Mouse (Mus musculus) adipocyte (in vitro differentiated cells): Measurements from ENCODE around the gene Mrpl42.
A peak's percentile ranks its signal among the peaks of the same experiment; 100 is the strongest.
"Not testable (repeated sequence)": the region's sequence is repeated elsewhere in the genome, so short reads cannot be mapped to it uniquely, and the experiment has no call there.

ENCODE experiments used
- DNase-seq: peaks from one replicate; pipeline ENCODE4 v3.0.0-alpha.2; 2016; ENCODE audit warnings: low spot score

Gene Mrpl42

GRCm38 (mm10) chr10:95501463-95502081 lies at the start of gene Mrpl42:
Gene Mrpl42 (minus strand): TSS chr10:95501940.
- peak; percentile 82 for DNase-seq

DNA sequence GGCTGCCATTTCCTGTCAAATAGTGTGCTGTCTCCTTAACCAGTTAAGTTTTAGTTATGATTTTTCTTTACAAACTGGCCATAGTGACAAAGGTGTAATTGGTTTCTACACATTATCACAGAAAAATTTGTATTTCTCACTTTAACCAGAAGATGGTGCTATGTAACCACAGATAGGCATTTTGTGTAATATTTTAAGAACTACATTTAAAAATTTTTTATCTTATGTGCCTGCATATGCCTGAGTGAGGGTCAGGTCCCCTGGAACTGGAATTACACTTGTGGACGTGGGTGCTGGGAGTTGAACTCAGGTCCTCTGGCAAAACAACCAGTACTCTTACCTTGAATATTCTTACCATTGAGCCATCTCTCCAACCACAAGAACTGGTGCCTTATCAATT lies 48.8 kb upstream of the Mrpl42 start:
- peak; percentile 58 for DNase-seq

- DNase-seq = not testable (repeated sequence)
Observed at GRCm38 (mm10) chr10:95549080-95549479, 47.3 kb upstream of the Mrpl42 start.

GRCm38 (mm10) chr10:95548154-95548826 lies 46.5 kb upstream of the Mrpl42 start:
- DNase-seq = peak; percentile 47

DNA sequence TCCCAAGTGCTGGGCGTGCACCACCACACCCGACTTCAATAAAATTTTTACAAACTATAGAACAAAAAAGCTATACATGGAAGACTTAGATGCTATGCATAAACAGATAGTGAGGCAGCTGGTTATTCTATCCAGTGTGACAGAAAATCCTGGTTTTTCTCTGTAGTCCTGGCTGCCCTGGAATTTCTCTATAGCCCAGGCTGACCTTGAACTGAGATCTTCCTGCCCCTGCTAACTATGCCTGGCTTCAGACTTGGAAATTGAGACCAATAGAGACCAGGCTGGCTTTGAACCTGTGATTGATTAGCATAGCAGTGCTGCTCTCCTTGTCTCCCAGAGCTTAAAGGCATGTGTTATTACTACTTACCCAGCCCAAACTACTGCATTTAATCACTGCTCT lies 44.4 kb upstream of the Mrpl42 start:
- no peak for DNase-seq

GRCm38 (mm10) chr10:95545051-95545450 lies 43.3 kb upstream of the Mrpl42 start:
- DNase-seq = peak; percentile 40

DNA sequence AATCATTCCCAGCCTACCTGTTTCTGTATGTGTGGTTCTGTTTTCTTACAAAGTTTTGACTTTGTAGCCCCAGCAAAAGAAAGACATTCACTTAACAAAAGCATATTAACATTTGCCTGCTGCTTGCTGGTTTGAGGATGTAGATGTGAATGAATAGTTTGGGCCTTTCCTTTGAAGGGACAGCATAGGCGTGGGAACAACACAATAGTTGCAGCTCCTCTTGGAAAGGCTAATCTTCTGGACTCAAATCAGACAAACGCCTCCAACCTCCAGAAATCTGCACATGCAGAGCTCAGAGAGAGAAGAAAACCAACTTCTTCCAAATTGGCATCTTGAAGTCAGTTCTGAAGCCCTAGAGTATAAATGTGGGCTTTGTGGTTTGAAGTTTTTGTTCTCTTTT lies 42.9 kb upstream of the Mrpl42 start:
- DNase-seq = no peak

DNA sequence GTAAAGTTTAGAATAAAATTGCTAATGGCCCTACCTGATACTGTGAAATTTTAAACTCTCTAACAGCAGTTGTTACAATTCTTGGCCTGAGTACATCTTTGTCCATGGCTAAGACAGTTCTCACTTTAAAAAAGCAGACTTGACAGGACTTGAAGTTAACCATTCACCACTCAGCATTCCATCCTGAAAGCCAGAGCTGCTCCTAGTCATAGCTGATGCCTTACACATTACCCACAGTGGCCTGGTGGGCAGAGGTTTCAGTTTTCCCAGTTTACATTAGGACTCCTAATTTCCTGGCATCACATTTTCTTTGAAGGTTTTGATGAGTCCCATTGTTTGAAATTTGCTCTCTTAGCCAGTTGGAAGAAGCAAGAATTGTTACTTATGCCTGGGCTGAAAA lies 42.3 kb upstream of the Mrpl42 start:
- no peak for DNase-seq

DNA sequence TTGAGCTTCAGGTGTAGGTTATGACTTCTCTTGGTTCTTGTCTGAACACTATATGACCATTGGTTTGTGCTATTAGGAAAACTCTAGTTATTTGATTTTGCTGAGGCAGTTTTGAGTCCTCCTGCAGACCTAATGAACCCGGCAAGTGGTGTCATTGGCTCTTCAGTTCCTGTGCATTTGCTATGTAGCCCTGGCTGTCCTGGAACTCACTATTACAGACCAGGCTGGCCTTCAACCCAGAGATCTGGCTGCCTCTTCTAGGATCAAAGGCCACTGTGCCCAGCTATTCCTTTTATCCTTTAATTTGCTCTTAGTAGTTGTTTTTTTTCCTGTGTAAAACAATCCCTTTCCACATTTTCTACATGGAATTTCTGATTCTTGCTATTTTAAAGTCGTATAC lies 41.6 kb upstream of the Mrpl42 start:
- DNase-seq = no peak

DNA sequence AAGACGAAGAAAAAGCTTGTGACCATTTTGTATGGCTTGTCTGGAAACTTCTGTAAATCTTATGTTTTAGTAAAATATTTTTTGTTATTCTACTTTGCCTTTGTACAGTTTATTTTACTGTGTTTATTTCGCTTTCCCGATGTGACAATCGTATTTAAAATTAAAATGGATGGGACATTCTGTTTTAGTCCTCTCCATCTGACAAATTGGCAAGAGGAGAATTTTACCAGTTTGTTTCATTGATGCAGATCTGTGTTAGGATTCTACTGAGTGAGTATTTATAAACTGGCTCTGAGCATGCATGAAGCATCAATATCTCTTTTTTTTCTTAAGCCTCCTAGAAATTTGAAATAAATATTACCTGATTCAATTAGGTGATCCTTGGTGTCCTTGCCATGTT lies 41.2 kb upstream of the Mrpl42 start:
- DNase-seq = no peak

GRCm38 (mm10) chr10:95539841-95540240 lies 38.1 kb upstream of the Mrpl42 start:
- no peak for DNase-seq

GRCm38 (mm10) chr10:95539260-95539659 lies 37.5 kb upstream of the Mrpl42 start:
- no peak for DNase-seq

DNA sequence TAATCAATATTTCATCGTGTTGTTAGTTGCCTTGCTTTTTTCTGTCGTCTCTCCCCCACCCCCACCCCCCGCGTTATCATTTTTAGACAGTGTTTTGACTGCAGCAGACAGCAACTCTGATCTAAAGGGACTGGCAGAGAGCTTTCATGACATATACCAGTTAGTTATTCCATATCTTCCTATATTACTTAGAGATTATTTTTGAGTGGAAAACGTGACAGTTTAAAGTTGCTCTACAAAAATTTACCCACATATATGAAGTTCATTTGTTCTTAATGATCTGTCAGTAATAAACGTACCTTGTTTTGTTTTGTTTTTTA lies 34.4 kb upstream of the Mrpl42 start:
- DNase-seq = no peak

DNA sequence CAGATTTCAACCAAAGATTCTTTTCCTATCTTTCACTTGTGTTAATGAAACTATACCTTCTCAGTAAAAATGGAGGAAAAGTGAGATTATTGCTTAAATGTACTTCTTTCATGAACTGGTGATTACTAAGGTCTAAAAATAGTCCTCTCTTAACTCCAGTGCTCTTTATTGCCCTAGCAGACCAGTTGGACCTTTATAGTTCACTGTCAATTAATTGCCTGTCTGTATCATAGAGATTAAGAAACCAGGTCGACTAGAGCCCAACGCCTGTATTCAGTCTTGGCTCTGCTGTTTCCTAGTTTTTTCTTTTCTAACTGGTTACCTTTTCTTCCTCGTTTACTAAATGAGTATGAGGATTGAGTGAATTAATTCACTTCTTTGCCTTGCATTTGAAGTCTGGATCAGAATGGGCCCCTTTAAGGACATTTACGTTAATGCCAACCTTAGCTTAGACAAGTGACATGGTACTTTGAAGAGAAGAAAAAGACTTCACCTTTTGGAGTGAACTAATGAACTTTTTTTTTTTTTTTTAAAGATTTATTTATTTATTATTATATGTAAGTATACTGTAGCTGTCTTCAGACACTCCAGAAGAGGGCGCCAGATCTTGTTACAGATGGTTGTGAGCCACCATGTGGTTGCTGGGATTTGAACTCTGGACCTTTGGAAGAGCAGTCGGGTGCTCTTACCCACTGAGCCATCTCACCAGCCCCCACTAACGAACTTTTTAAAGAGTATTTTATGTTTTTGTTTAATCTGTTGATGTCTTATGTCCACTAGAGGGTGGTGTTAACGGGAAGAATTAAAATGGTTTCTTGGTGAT lies 33.9 kb upstream of the Mrpl42 start:
- DNase-seq = no peak

DNA sequence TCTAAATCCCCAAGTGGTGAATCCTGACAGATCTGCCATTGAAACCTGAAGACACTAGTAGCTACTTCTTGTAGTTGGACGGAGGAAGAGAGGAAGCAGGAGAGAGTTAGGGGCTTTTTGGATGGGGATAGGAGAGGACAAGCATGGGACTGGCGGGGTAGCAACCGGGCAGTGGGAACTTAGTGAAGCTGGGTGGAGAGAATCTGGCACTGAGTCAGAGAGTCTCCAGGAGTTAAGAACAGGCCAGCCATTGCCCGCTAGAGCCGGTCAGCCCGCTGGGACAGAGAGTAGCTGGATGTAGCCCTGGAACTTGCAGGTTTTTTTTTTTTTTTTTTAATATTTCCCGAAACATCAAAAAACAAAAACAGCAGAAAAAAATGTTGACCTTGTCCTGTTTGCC lies 31.6 kb upstream of the Mrpl42 start:
- no peak for DNase-seq

DNA sequence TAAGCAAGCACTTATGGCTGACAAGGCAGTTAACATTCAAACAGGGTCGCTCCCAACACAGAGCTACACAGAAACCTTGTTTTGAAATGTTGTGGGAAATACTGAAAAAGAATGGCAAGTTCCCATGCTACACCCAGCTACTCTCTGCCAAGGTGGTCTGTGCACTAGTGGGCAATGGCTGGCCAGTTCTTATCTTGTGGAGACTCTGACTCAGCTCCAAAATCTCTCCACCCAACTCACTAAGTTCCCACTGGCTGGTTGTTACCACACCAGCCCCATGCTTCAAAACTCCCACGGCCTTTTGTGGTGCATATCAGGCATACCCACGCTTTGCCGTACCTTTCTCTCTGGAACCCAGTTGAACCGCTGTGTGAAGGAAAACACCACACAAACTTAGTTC lies 31.2 kb upstream of the Mrpl42 start:
- DNase-seq = no peak

DNA sequence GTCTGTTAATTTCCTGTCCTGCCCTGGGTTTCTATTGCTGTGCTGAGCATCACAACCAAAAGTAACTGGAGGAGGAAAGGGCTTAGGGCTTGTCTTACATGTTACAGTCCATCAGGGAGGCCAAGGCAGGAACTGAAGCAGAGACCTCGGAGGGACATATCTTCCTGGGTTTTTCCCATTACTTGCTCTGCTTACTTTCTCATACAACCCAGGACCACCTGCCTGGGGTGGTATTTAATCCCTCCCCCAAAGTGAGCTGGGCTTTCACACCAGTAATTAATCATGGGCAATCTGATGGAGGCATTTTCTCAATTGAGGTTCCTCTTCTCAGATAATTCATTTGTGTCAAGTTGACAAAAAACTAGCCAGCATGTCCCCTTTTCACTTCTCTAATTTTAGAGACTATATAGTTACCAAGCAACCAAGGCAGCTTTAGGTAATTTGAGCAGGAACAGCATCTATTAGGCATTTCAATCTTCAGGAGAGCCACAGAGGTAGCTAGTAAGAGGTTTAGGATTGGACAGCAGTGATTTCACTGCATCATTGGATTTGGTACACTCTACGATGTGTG lies 28.9 kb upstream of the Mrpl42 start:
- no peak for DNase-seq

- no peak for DNase-seq
Observed at GRCm38 (mm10) chr10:95526495-95527122, 24.9 kb upstream of the Mrpl42 start.

- no peak for DNase-seq
Observed at GRCm38 (mm10) chr10:95525871-95526270, 24.1 kb upstream of the Mrpl42 start.

DNA sequence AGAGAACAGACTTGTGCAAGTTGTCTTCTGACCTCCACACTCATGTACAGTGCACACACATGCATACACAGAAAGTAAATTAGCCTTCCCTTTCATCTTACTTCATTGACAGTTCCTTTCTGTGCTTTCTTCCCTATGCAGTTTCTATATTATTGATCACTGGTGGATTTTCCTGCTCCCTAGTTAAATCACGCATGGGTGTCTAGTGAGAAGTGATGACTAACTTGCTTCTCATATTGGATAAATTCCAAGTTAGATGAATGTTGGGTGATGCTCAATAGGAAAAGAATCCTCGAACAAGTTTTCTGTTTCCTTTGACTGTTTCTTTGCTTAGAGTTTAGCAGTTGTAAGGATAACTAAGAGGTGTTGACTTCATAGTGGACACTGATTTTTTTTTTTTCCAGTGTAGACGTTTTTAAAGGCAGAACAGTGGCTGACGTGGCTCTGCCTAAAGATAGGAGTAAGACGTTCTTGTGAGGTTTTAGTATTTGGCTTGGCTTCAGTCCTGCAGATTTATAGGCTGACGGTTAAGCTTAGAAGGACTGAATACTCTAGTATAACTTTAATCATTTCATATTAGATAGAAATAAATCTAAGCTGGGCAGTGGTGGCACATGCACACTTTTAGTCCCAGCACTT lies 23.4 kb upstream of the Mrpl42 start:
- DNase-seq = no peak

DNA sequence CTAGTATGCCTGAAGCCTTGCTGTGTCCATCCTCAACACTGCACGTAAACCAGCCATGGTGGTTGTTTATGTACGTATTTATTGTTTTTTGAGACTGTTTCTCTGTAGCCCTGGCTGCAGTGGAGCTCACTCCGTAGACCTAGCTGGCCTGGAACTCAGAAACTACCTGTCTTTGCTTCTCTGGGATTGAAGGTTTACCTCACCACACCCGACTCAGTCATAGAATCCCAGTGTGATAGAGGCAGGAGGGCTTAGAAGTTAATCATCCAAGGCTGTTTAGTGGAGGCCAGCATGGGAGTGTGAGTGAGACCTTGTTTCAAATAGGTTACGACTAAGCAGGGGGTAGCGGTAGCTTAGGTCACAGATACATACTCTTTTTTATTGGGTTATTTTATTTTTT lies 15.9 kb upstream of the Mrpl42 start:
- DNase-seq = no peak
